Mouse (Mus musculus): ENCODE data around the gene Nsl1. TPM values are rescaled to one million over a fixed set of nuclear protein-coding genes. Genes with fewer than 3 reads are reported as not detected.

Gene Nsl1
- 1.9 and 2.6 TPM in 2 replicates for polyA plus RNA-seq (2012; rRNA removed)

DNA sequence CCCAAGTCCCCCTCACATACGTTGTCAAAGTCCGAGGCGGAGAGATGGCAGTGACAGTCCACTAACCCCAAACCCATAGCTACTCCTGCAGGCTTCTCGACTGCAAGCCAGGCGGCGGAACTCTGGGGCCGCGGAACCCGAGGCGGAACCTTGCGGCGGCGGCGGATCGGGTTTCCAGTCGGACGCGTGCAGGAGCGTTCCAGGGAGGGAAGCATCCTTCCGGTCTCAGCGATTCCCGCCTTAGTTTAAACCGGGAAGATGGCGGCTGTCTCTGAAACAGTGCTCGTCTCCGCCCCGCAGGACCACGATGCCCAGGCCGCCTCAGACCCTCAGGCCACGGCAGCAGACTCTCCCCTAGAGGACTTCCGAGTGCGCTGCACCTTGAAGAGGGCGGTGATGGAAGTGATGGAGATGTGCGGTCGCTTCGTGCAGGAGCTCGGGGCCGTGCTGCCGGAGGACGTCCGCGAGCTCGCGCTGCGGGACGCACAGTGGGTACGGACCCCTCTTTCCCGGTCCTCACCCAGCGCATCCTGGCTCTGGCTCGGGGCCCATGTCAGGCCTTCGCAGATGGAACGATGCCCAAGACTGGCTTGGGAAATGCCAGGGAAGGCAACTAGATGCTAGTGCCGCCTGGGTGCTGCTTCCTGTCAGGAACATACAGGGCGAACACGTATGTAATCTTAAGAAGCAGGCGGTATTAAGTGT lies at the start of gene Nsl1, which contains the start of gene Tatdn3:
Nsl1 (plus strand) TSS at position 232 of the 705 bp plus-strand sequence.
Tatdn3 (minus strand) TSS at position 152 of the 705 bp plus-strand sequence.

GRCm38 (mm10) chr1:191026021-191026713 lies 36.6 kb upstream of the Nsl1 start, which contains the start of gene Flvcr1:
TSS of gene Flvcr1 (minus strand) at chr1:191026158.

DNA sequence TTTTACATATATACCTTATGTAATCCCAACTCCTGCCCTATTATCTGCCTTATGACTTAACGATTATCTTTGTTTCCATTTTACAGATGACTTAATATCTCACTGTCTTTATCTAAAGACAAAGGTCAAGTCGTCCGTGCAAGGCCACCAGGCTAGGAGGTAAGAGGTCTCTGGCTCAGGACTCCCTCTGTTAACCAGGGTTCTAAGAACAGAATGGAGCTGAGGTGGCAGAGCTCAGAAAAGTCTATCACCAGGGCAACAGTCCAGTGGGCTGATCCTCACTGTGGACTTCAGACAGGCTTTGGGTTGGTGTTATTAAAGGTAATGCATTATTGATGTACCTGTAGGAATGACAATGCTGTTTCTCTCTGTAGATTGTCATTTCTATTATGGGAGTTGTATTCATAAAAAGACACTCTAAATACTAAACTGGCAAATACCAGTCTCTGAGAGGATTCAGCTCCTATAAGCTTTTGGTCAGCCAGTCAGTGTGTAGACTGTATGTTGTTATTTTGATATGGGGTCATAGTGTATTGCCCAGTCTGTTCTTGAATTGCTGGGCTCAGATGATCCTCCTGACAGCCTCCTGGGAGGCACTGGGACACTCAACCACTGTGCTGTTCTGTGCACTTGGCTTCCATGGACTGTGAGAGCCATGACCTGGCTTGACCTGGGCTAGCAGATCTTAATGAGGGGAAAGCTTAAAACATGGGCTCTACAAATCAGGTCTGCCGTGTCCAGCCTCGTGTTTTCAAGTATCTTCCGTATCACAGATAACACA lies 26.1 kb upstream of the Nsl1 start, which contains the start of gene Spata45:
Spata45 (plus strand) TSS at position 86 of the 781 bp plus-strand sequence.

DNA sequence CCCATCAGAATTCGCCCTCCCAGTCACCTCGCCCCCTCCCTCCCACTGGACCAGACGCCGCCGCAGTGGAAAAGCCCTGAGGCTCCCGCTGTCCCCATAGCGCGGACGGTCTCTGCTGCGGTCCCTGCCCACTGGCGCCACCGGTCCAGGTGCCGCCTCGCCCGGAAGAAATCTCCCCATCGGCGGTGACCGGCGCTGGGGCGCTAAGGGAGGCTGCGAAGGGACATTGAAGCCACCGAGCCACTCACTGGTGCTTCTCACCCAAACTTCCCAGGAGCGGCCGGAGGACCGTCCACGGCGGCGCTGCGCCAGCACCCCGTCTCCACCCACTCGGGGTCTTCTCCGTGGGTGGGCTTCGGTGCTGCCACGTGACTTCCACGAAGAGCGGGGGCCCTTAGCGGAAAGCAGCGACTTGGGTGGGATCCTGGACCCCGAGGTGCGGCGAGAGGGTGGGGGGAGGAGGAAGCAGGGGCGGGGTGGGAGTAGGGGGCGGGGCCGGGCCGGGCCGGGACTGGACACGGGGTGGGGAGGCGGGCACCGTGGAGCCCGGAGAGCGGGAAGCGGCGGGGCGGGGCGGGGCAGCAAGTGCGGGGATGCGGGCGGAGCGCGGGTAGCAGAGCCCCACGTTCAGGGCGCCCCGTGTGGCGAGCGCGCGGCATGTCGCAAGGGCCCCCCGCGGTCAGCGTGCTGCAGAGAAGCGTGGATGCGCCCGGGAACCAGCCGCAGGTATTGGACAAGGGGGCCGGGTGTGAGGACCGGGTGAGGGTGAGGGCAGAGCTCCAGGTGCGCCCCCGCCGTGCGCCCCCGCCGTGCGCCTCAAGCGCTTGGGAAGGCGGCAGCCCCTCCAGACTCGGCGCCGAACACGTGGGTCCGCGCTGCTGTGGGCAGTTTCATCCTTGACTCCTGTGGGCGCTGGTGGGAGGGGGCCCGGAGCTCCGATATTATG lies 35.3 kb downstream of the Nsl1 start, which contains the start of gene Batf3:
Batf3 (plus strand) TSS at position 46 of the 946 bp plus-strand sequence.

Other genes with a start within 250 kb of the Nsl1 start
- 6.1 and 15.1 TPM in 2 replicates for gene Rps6kc1, start 151.2 kb upstream of the Nsl1 start, polyA plus RNA-seq (2012; rRNA removed)
- 26.9 and 27.9 TPM in 2 replicates for gene Angel2, start 137.9 kb upstream of the Nsl1 start, polyA plus RNA-seq (2012; rRNA removed)
- 0.74 and 2.0 TPM in 2 replicates for gene Vash2, start 83.7 kb upstream of the Nsl1 start, polyA plus RNA-seq (2012; rRNA removed)
- 16.9 and 20.9 TPM in 2 replicates for gene Flvcr1, start 36.9 kb upstream of the Nsl1 start, polyA plus RNA-seq (2012; rRNA removed)
- gene Spata45, start 26.4 kb upstream of the Nsl1 start, polyA plus RNA-seq (2012; rRNA removed): not detected in 2 replicates
- 2.6 and 2.8 TPM in 2 replicates for gene Tatdn3, start 80 bp upstream of the Nsl1 start, polyA plus RNA-seq (2012; rRNA removed)
- 5.7 and 6.8 TPM in 2 replicates for gene Batf3, start 34.8 kb downstream of the Nsl1 start, polyA plus RNA-seq (2012; rRNA removed)
- gene Fam71a, start 101.8 kb downstream of the Nsl1 start, polyA plus RNA-seq (2012; rRNA removed): not detected in 2 replicates
- 18.1 and 21.0 TPM in 2 replicates for gene Atf3, start 155.0 kb downstream of the Nsl1 start, polyA plus RNA-seq (2012; rRNA removed)